Mouse (Mus musculus) MEL (cell line): ENCODE data around the gene Syn3. TPM values are rescaled to one million over a fixed set of nuclear protein-coding genes. Genes with fewer than 3 reads are reported as not detected.

Experiments
- DNase-seq: peaks from one replicate; pipeline ENCODE4 v3.0.0; 2011; ENCODE audit warnings: low read depth, low spot score
- H3K27ac ChIP-seq: 2 replicates; pipeline ENCODE4 v1.5.1; 2012; ENCODE audit warnings: low read depth, mild to moderate bottlenecking, control low read depth, low read length, moderate library complexity; ENCODE audit not compliant: control insufficient read depth
- H3K27me3 ChIP-seq, 2 experiments: fragments of 150-350 bp in 1 of 2; sonication (generic) in 1 of 2; 2 replicates each; pipeline ENCODE4 v1.6.1; 2012; ENCODE audit warnings: low read length in 2 of 2, mild to moderate bottlenecking in 2 of 2, improper control_type of control experiment in 1 of 2, moderate library complexity in 1 of 2; ENCODE audit not compliant: insufficient read depth in 2 of 2, control insufficient read depth in 1 of 2
- H3K36me3 ChIP-seq, 2 experiments: 2 replicates each; pipeline ENCODE4 v1.6.1; 2012 to 2014; ENCODE audit warnings: low read length in 2 of 2, improper control_type of control experiment in 1 of 2, inconsistent platforms in 1 of 2, mild to moderate bottlenecking in 1 of 2; ENCODE audit not compliant: insufficient read depth in 2 of 2, control insufficient read depth in 1 of 2
- H3K4me1 ChIP-seq, 2 experiments: fragments of 150-350 bp in 1 of 2; sonication (generic) in 1 of 2; 2 replicates each; pipeline ENCODE4 v1.6.1; 2012; ENCODE audit warnings: low read length in 2 of 2, improper control_type of control experiment in 1 of 2, mild to moderate bottlenecking in 1 of 2; ENCODE audit not compliant: insufficient read depth in 2 of 2, control insufficient read depth in 1 of 2
- H3K4me3 ChIP-seq, 2 experiments: fragments of 150-350 bp in 1 of 2; sonication (generic) in 1 of 2; 2 replicates each; pipeline ENCODE4 v1.5.1; 2012; ENCODE audit warnings: low read depth in 2 of 2, low read length in 2 of 2, mild to moderate bottlenecking in 2 of 2, moderate library complexity in 2 of 2, control low read depth in 1 of 2, improper control_type of control experiment in 1 of 2; ENCODE audit not compliant: control insufficient read depth in 1 of 2, insufficient read depth in 1 of 2
- H3K79me2 ChIP-seq: 2 replicates; pipeline ENCODE4 v1.6.1; 2012; ENCODE audit warnings: mild to moderate bottlenecking, low read length, moderate library complexity; ENCODE audit not compliant: control insufficient read depth, poor library complexity, insufficient read depth
- H3K9ac ChIP-seq: 2 replicates; pipeline ENCODE4 v1.6.1; 2012; ENCODE audit warnings: low read depth, mild to moderate bottlenecking, control low read depth, low read length, moderate library complexity; ENCODE audit not compliant: control insufficient read depth, poor library complexity, severe bottlenecking
- H3K9me3 ChIP-seq: fragments of 150-350 bp; sonication (generic); replicated peaks from 2 replicates; pipeline ENCODE4 v1.6.1; 2012; ENCODE audit warnings: mild to moderate bottlenecking, low read length, improper control_type of control experiment, moderate library complexity; ENCODE audit not compliant: insufficient read depth
- BHLHE40 ChIP-seq: IDR thresholded peaks from 2 replicates; pipeline ENCODE4 v1.6.1; 2012; ENCODE audit warnings: low read depth, mild to moderate bottlenecking, inconsistent platforms, low read length, improper control_type of control experiment, borderline replicate concordance
- CTCF ChIP-seq, 3 experiments: IDR thresholded peaks in 2 of 3; conservative IDR thresholded peaks in 1 of 3; 2 replicates each; pipeline ENCODE4 v1.5.1; 2011 to 2012; ENCODE audit warnings: low read length in 3 of 3, low read depth in 2 of 3, mild to moderate bottlenecking in 2 of 3, improper control_type of control experiment in 1 of 3, inconsistent platforms in 1 of 3, mixed read lengths in 1 of 3, moderate library complexity in 1 of 3; ENCODE audit not compliant: control insufficient read depth in 1 of 3, insufficient read depth in 1 of 3, poor library complexity in 1 of 3, severe bottlenecking in 1 of 3
- KAT2A ChIP-seq: conservative IDR thresholded peaks from 2 replicates; pipeline ENCODE4 v1.6.1; 2012; ENCODE audit warnings: low read depth, low read length, improper control_type of control experiment, inconsistent platforms
- MAX ChIP-seq: IDR thresholded peaks from 2 replicates; pipeline ENCODE4 v1.6.1; 2011; ENCODE audit warnings: low read length, improper control_type of control experiment
- POLR2A ChIP-seq, 2 experiments: IDR thresholded peaks; 2 replicates each; pipeline ENCODE4 v1.6.1; 2011 to 2012; ENCODE audit warnings: low read length in 2 of 2, mild to moderate bottlenecking in 2 of 2, control low read depth in 1 of 2, improper control_type of control experiment in 1 of 2, low read depth in 1 of 2, moderate library complexity in 1 of 2; ENCODE audit not compliant: control insufficient read depth in 1 of 2, insufficient read depth in 1 of 2, poor library complexity in 1 of 2
- USF1 ChIP-seq: IDR thresholded peaks from 2 replicates; pipeline ENCODE4 v1.6.1; 2014; ENCODE audit warnings: low read depth, mild to moderate bottlenecking, inconsistent platforms, low read length, improper control_type of control experiment, moderate library complexity
- ZC3H11A ChIP-seq: IDR thresholded peaks from 2 replicates; pipeline ENCODE4 v1.6.1; 2012; ENCODE audit warnings: low read depth, mild to moderate bottlenecking, inconsistent platforms, low read length, improper control_type of control experiment
- ZMIZ1 ChIP-seq: IDR thresholded peaks from 2 replicates; pipeline ENCODE4 v1.6.1; 2012; ENCODE audit warnings: low read depth, mild to moderate bottlenecking, inconsistent platforms, low read length, improper control_type of control experiment, moderate library complexity
- polyA plus RNA-seq, 2 experiments: library from polyadenylated mRNA; stranded (reverse) in 1 of 2; unstranded in 1 of 2; fragments of >175 nt in 1 of 2; fragments of >200 nt in 1 of 2; gene quantifications; 2 replicates each; pipeline versions ENCODE4 v1.2.1 to v1.2.4; 2012; ENCODE audit warnings: low replicate concordance in 2 of 2, low read depth in 1 of 2; ENCODE audit not compliant: insufficient read length in 2 of 2, insufficient read depth in 1 of 2, missing spikeins in 1 of 2
- total RNA-seq: library from RNA; depleted of rRNA; stranded (reverse); fragments of 300-350 nt; gene quantifications from 2 replicates; pipeline ENCODE4 v1.2.3, GENCODE M21; 2012

Syn3 gene
- total and polyA plus RNA-seq, 3 experiments, result 0.06 TPM; not detected in 2

DNA sequence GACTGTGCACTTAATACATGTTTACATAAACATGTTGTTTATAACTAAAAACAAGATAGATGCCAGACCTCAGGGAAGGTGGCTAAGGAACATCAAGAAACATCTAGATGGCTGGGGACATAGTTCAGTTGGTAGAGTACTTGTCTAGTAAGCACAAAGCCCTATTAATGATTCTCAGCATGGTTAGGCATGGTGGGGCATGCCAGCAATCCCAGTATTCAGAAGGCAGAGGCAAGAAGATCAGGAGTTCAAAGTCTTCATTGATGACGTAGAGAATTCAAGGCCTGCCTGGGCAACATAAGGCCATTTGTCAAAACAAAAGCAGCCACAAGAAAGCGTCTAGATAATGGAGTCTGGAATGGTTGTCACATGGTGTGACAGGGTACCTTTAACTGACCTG lies 441.0 kb downstream of the Syn3 start:
- Histone ChIP-seq H3K27me3 (no peaks in the 10 kb centered on the region), H3K9ac (no peak overlapping the region), H3K27ac (no peak overlapping the region), H3K4me3 (no peak overlapping the region), H3K79me2 (no peaks in the 10 kb centered on the region), H3K9me3 (no peaks in the 10 kb centered on the region), H3K4me1 (peaks cover 0 to under 1% of the 10 kb centered on the region in 2 experiments; a peak in 2 of 4 replicates), H3K36me3 (no peaks in the 10 kb centered on the region)
- DNase-seq, result no peak
- TF ChIP-seq ZC3H11A (no peak), KAT2A (no peak), MAX (no peak)

DNA sequence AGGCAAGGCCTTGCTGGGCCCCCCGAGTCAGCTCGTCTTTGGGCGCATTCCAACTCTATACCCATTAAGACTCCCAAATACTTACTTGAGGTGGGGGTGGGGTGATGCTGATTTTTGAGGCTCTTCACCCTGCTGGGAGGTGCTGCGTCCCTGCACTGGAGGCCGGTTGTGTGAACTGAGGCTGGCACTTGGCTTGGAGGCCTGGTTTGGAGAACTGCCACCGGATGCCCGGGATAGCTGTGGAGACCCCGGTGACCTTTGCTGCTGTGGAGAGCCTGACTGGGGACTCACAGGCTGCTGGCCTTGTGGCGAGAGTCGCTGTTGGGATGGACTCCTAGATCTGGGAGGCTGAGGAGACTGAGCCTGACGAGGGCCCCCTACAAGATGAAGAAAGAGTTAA lies 441.4 kb downstream of the Syn3 start:
- H3K79me2 ChIP-seq, result no peaks in the 10 kb centered on the region
- no peak overlapping the region for H3K9ac ChIP-seq
- no peaks in the 10 kb centered on the region; a peak in 1 of 4 replicates for H3K36me3 ChIP-seq
- H3K27me3 ChIP-seq, result no peaks in the 10 kb centered on the region
- no peak overlapping the region for H3K4me3 ChIP-seq
- peaks cover 0 to 3% of the 10 kb centered on the region in 2 experiments; a peak in 2 of 4 replicates for H3K4me1 ChIP-seq
- no peaks in the 10 kb centered on the region for H3K9me3 ChIP-seq
- TF ChIP-seq BHLHE40 (no peak), POLR2A (IDR thresholded peaks at IDR 0.05; ENCODE audit: control insufficient read depth in 1 of 2, insufficient read depth in 1 of 2, low read depth in 1 of 2, low read length in 2 of 2, poor library complexity in 1 of 2) (no peak), ZMIZ1 (no peak)
- DNase-seq, result no peak
- no peak overlapping the region for H3K27ac ChIP-seq

- Histone ChIP-seq H3K9me3 (no peaks in the 10 kb centered on the region), H3K9ac (no peak overlapping the region), H3K27ac (no peak overlapping the region), H3K79me2 (no peaks in the 10 kb centered on the region), H3K36me3 (no peaks in the 10 kb centered on the region; a peak in 2 of 4 replicates), H3K4me3 (no peak overlapping the region), H3K27me3 (no peaks in the 10 kb centered on the region), H3K4me1 (peaks cover 0 to 3% of the 10 kb centered on the region in 2 experiments; a peak in 2 of 4 replicates)
- peak; percentile 26 for DNase-seq
- TF ChIP-seq CTCF (IDR thresholded peaks at IDR 0.05 in 2 of 3, conservative IDR thresholded peaks at IDR 0.05 in 1 of 3; ENCODE audit: control insufficient read depth in 1 of 3, insufficient read depth in 1 of 3, low read depth in 2 of 3, low read length in 3 of 3, poor library complexity in 1 of 3, severe bottlenecking in 1 of 3) (peak in 2 of 3 experiments; percentile 19 to 46; a peak in 4 of 6 replicates), USF1 (no peak)
Observed at GRCm38 (mm10) chr10:86056297-86056903, 442.3 kb downstream of the Syn3 start.
